Mouse (Mus musculus): ENCODE results near the gene Chn2.

DNA sequence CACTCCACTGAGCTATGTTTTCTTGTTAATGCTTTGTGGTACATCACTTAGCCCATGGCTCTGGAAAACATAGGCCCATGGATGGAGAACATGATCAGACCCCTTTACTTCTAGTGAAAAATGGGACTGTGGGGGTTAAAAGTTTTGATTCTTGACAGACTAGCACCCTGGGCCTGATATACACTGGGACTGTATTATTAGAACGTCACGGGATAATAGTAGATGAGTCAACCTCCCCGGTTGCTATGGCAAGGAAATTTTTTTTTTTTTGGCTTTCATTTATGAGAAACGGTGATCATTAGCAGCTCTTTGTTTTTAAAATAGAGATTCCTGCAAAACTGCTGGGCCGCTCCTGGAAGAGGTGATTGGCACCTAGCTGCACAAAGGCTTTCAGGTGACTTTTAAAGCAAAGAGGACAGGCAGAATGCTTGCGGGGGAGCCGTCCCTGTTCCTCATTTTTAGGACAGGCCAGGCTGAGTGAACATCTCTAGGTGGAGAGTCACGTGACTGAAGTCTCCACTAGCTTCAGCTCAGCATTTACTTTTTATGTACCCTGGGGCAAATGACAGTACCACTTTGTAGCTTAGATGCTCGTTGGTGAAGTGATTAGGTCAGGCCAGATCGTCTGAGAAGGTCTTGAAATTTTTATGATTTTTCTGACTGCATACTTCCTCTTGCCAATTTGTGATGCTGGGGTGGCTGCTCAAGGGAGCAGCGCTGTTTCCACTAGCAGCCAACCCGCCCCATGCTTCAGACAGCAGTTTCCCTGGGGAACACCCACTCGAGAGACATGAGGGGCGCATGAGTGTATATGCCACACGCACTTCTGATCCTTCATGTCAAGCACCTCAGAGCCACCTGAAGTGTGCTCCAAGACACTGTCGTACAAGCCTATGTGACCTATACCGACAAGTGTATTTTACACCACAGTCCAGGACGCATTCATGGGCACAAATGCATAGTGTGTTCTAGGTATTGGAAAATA is 17.5 kb downstream of the Chn2 start:
- no peak for TF ChIP-seq GATA1 (IDR thresholded peaks at IDR 0.05; ENCODE audit: low read length)
- no peak for TF ChIP-seq TAL1 (IDR thresholded peaks at IDR 0.05; ENCODE audit: low read length)

Measured in erythroblast, embryonic 14.5 days (primary cell).